Mouse (Mus musculus) MEL (cell line): ENCODE results near the gene Gm9945.

Experiments
- CHD2 ChIP-seq: IDR thresholded peaks from 2 replicates; pipeline ENCODE4 v1.6.1; 2011; ENCODE audit warnings: low read length, improper control_type of control experiment
- CTCF ChIP-seq, 3 experiments: IDR thresholded peaks in 2 of 3; conservative IDR thresholded peaks in 1 of 3; 2 replicates each; pipeline ENCODE4 v1.5.1; 2011 to 2012; ENCODE audit warnings: low read length in 3 of 3, low read depth in 2 of 3, mild to moderate bottlenecking in 2 of 3, improper control_type of control experiment in 1 of 3, inconsistent platforms in 1 of 3, mixed read lengths in 1 of 3, moderate library complexity in 1 of 3; ENCODE audit not compliant: control insufficient read depth in 1 of 3, insufficient read depth in 1 of 3, poor library complexity in 1 of 3, severe bottlenecking in 1 of 3
- MAFK ChIP-seq: IDR thresholded peaks from 2 replicates; pipeline ENCODE4 v1.6.1; 2011; ENCODE audit warnings: low read depth, mild to moderate bottlenecking, low read length, improper control_type of control experiment, borderline replicate concordance
- MYC ChIP-seq: IDR thresholded peaks from 2 replicates; pipeline ENCODE4 v1.6.1; 2011; ENCODE audit warnings: low read depth, mild to moderate bottlenecking, low read length, improper control_type of control experiment, moderate library complexity

GRCm38 (mm10) chr11:53469294-53469967 is 10.5 kb upstream of the Gm9945 start:
- TF ChIP-seq MYC = no peak
- no peak for TF ChIP-seq CTCF (IDR thresholded peaks at IDR 0.05 in 2 of 3, conservative IDR thresholded peaks at IDR 0.05 in 1 of 3; ENCODE audit: control insufficient read depth in 1 of 3, insufficient read depth in 1 of 3, low read depth in 2 of 3, low read length in 3 of 3, poor library complexity in 1 of 3, severe bottlenecking in 1 of 3)
- no peak for TF ChIP-seq CHD2
- no peak for TF ChIP-seq MAFK
